Mouse (Mus musculus): ENCODE data around the gene Cul4b. TPM values are rescaled to one million over a fixed set of nuclear protein-coding genes. Genes with fewer than 3 reads are reported as not detected.

Gene Cul4b
- total RNA-seq, 2 experiments from 2014 or later: 38.7 to 40.2 TPM

Other genes with a start within 250 kb of the Cul4b start
- gene Lamp2, start 119.7 kb downstream of the Cul4b start, total RNA-seq (2021): 10 to 100 TPM; 51.0 to 59.0 TPM
- 10 to 100 TPM; 80.7 to 90.5 TPM for gene Mcts1, start 24.4 kb upstream of the Cul4b start, total RNA-seq (2021)
- gene C1galt1c1, start 58.9 kb upstream of the Cul4b start, total RNA-seq (2021): 10 to 100 TPM; 16.0 to 17.3 TPM
- gene 6030498E09Rik, start 196.5 kb upstream of the Cul4b start, total RNA-seq (2021): not detected

Measured in left cerebral cortex, postnatal 10 days (tissue).